ENCODE assay signal across 8 mouse cellular contexts in genomic region chr12:25094621-25095521, GRCm38 (mm10). TPM values are rescaled to one million over a fixed set of nuclear protein-coding genes. Genes with fewer than 3 reads are reported as not detected.
DNase-seq lines count a peak whose midpoint lies in the region; ATAC-seq and TF ChIP-seq lines count a peak whose summit lies in the region.

No protein-coding gene starts in this region.

- no peaks in the 10 kb centered on the region for H3K9me3 ChIP-seq in lung, postnatal 0 days (ENCODE audit: low read length)
- no peaks in the 10 kb centered on the region for H3K9me3 ChIP-seq in stomach, embryonic 15.5 days

- no peak for TF ChIP-seq CTCF in thymus, adult 2 months (IDR thresholded peaks at IDR 0.05; ENCODE audit: borderline replicate concordance, control insufficient read depth, extremely low read depth, insufficient read depth, low read length, poor library complexity)
- TF ChIP-seq CTCF in lung, postnatal 0 days (IDR thresholded peaks at IDR 0.05): peak; percentile 45

- H3K27me3 ChIP-seq in thymus, adult 2 months (ENCODE audit: control insufficient read depth, insufficient read depth, low read length): peaks cover 4% of the 10 kb centered on the region; the same call in 1 of the 2 replicates
- H3K27me3 ChIP-seq in lung, postnatal 0 days (replicated peaks; ENCODE audit: insufficient read depth, low read length): no peaks in the 10 kb centered on the region
- H3K27me3 ChIP-seq in stomach, embryonic 15.5 days (replicated peaks): no peaks in the 10 kb centered on the region

- no peak for TF ChIP-seq POLR2A in thymus, adult 2 months (IDR thresholded peaks at IDR 0.05; ENCODE audit: control insufficient read depth, extremely low read depth, insufficient read depth, low read length, poor library complexity)

- peak overlapping the region; percentile 62 for H3K4me3 ChIP-seq in thymus, adult 2 months (ENCODE audit: control insufficient read depth, insufficient read depth, low read length)
- H3K4me3 ChIP-seq in brown adipose tissue, adult 24 weeks (ENCODE audit: insufficient read depth, low read depth, low read length): peak overlapping the region; percentile 92
- peak overlapping the region; percentile 49 for H3K4me3 ChIP-seq in lung, postnatal 0 days (ENCODE audit: low read depth, low read length)
- peak overlapping the region; percentile 75 for H3K4me3 ChIP-seq in stomach, embryonic 15.5 days (replicated peaks)

- DNase-seq in thymus, adult 2 months: no peak
- DNase-seq in thymus, adult 18-20 months: no peak
- DNase-seq in heart, adult 18-20 months: peak; percentile 48 to 64
- DNase-seq in kidney, adult 11 months: peak; percentile 24
- peak; percentile 51 for DNase-seq in lung, postnatal 0 days (ENCODE audit: low spot score)

- no peak for ATAC-seq in lung, postnatal 0 days
- ATAC-seq in stomach, embryonic 15.5 days (ENCODE audit: insufficient read depth, low FRiP score, low read depth): no peak
- no peak for ATAC-seq in monocyte, adult 5-6 weeks (replicated peaks; ENCODE audit: insufficient number of reproducible peaks, low FRiP score, low TSS enrichment, poor library complexity, severe bottlenecking)

- H3K36me3 ChIP-seq in thymus, adult 2 months (ENCODE audit: control insufficient read depth, insufficient read depth, low read length): no peaks in the 10 kb centered on the region
- no peaks in the 10 kb centered on the region for H3K36me3 ChIP-seq in lung, postnatal 0 days (ENCODE audit: insufficient read depth, low read length)
- H3K36me3 ChIP-seq in stomach, embryonic 15.5 days: no peaks in the 10 kb centered on the region

- peak overlapping the region; percentile 92 for H3K4me2 ChIP-seq in lung, postnatal 0 days (replicated peaks; ENCODE audit: low read depth, low read length)
- peak overlapping the region; percentile 93 for H3K4me2 ChIP-seq in stomach, embryonic 15.5 days

- H3K27ac ChIP-seq in thymus, adult 2 months (ENCODE audit: control insufficient read depth, insufficient read depth, low read length): peak overlapping the region; percentile 29; the same call in 1 of the 2 replicates
- peak overlapping the region; percentile 60 for H3K27ac ChIP-seq in brown adipose tissue, adult 24 weeks (replicated peaks; ENCODE audit: low read depth, low read length)
- peak overlapping the region; percentile 94 for H3K27ac ChIP-seq in lung, postnatal 0 days (ENCODE audit: low read length)
- H3K27ac ChIP-seq in stomach, embryonic 15.5 days: peak overlapping the region; percentile 96

- peaks cover 41% of the 10 kb centered on the region for H3K4me1 ChIP-seq in thymus, adult 2 months (replicated peaks; ENCODE audit: control insufficient read depth, insufficient read depth, low read length)
- peaks cover 11% of the 10 kb centered on the region for H3K4me1 ChIP-seq in brown adipose tissue, adult 24 weeks (ENCODE audit: control insufficient read depth, insufficient read depth, insufficient read length, low read length)
- H3K4me1 ChIP-seq in lung, postnatal 0 days (ENCODE audit: insufficient read depth, low read depth, low read length): peaks cover 28% of the 10 kb centered on the region; the same call in 1 of the 2 replicates
- peaks cover 25% of the 10 kb centered on the region for H3K4me1 ChIP-seq in stomach, embryonic 15.5 days

- TF ChIP-seq EP300 in lung, postnatal 0 days (IDR thresholded peaks at IDR 0.05): no peak

- H3K9ac ChIP-seq in lung, postnatal 0 days (replicated peaks; ENCODE audit: low read depth): peak overlapping the region; percentile 27
- H3K9ac ChIP-seq in stomach, embryonic 15.5 days: peak overlapping the region; percentile 63

- 9% methylated on average over 22 of the region's 22 CpGs for whole genome bisulfite sequencing in thymus, adult 2 months
- under 1% methylated on average over 22 of the region's 22 CpGs for whole genome bisulfite sequencing in lung, postnatal 0 days
- under 1% methylated on average over 22 of the region's 22 CpGs for WGBS in stomach, embryonic 15.5 days

RNA-seq across cellular contexts. Expression of gene Id2, which starts 2.1 kb away (rescaled TPM):
- polyA plus RNA-seq in thymus, adult 2 months (2012; rRNA removed): 114 and 118 TPM in 2 replicates
- 40.6 and 60.6 TPM in 2 replicates for polyA plus RNA-seq in brown adipose tissue, adult 24 weeks (2012; ENCODE audit: insufficient read depth, insufficient read length, missing spikeins)
- 10 to 100 TPM in 1 of 2 experiments, 1 to 10 TPM in 1; 8.8 to 13.0 TPM for total RNA-seq in heart, adult 18-20 months (2021)
- 444 and 475 TPM in 2 replicates for polyA plus RNA-seq in lung, postnatal 0 days (2015; fragmentation: Nextera tagmentation; extraction: Ambion mirVana)
- 339 and 387 TPM in 2 replicates for polyA plus RNA-seq in stomach, embryonic 15.5 days (2015; fragmentation: Nextera tagmentation; extraction: Ambion mirVana)
- 239 to 512 TPM (median 247 TPM) in 3 replicates for total RNA-seq in monocyte, adult 5-6 weeks (2017)

Comparison
In these comparisons a context has a peak if more than half of its experiments do, and no peak if none do; other contexts are left out.
1. DNase-seq: peak in heart, adult 18-20 months (2 of 2), kidney, adult 11 months (single experiment) and lung, postnatal 0 days (single experiment); none in thymus, adult 2 months (single experiment) and thymus, adult 18-20 months (0 of 2).
2. H3K27ac ChIP-seq: peak in every context shown above with its lines; median percentile 96 in stomach, embryonic 15.5 days; 94 in lung, postnatal 0 days; 60 in brown adipose tissue, adult 24 weeks; 29 in thymus, adult 2 months.
3. Peak in every context shown above with its lines, with median percentiles within 50 percentile points of each other: H3K4me3 ChIP-seq.